Mouse (Mus musculus) ES-E14 (cell line): ENCODE results near the gene Rcan2.

ENCODE experiments used
- CHD2 ChIP-seq: IDR thresholded peaks from 2 replicates; pipeline ENCODE4 v1.6.1; 2014; ENCODE audit warnings: mild to moderate bottlenecking, low read depth, low read length, inconsistent platforms
- HCFC1 ChIP-seq: IDR thresholded peaks from 2 replicates; pipeline ENCODE4 v1.6.1; 2012; ENCODE audit warnings: low read length, inconsistent platforms, borderline replicate concordance; ENCODE audit not compliant: insufficient read depth
- MAFK ChIP-seq: IDR thresholded peaks from 2 replicates; pipeline ENCODE4 v1.6.1; 2014; ENCODE audit warnings: mild to moderate bottlenecking, low read depth, low read length, inconsistent platforms; ENCODE audit not compliant: insufficient read depth
- ZNF384 ChIP-seq: IDR thresholded peaks from 2 replicates; pipeline ENCODE4 v1.6.1; 2012; ENCODE audit warnings: low read depth, low read length, inconsistent platforms

- TF ChIP-seq ZNF384 (no peak), HCFC1 (no peak), CHD2 (no peak), MAFK (no peak)
Measured at GRCm38 (mm10) chr17:43994080-43994479, 192.9 kb downstream of the Rcan2 start.
